Mouse (Mus musculus): ENCODE measurements at regions not wholly inside any gene's neighbourhood (a gene's known extent, or its start where the extent isn't known, plus 50 kb on each side); places are given as distances from the start of the nearest gene placed in this dataset. TPM values are rescaled to one million over a fixed set of nuclear protein-coding genes. Genes with fewer than 3 reads are reported as not detected.

Small RNA genes lying in the stretch of these regions (microRNA-seq; reads per million reads assigned to microRNA genes)
- gene Gm25507, result not detected
